Mouse (Mus musculus) C2C12 (cell line): Measurements from ENCODE around the gene Cfap300. TPM values are rescaled to one million over a fixed set of nuclear protein-coding genes. Genes with fewer than 3 reads are reported as not detected.

Experiments
- H3K27me3 ChIP-seq: one replicate; pipeline ENCODE4 v1.6.1; 2011; ENCODE audit not compliant: control insufficient read depth, insufficient read depth, insufficient read length
- H3K36me3 ChIP-seq: one replicate; pipeline ENCODE4 v1.6.1; 2011; ENCODE audit not compliant: control insufficient read depth, insufficient read depth
- H3K4me3 ChIP-seq: one replicate; pipeline ENCODE4 v1.5.1; 2011; ENCODE audit warnings: mild to moderate bottlenecking, control low read depth; ENCODE audit not compliant: poor library complexity, insufficient read depth, severe bottlenecking
- H3K79me2 ChIP-seq: one replicate; pipeline ENCODE4 v1.6.1; 2011; ENCODE audit not compliant: control insufficient read depth, insufficient read depth
- H3K79me3 ChIP-seq: one replicate; pipeline ENCODE4 v1.6.1; 2011; ENCODE audit warnings: low read depth, control low read depth
- H3ac ChIP-seq: one replicate; pipeline ENCODE3; 2011; ENCODE audit warnings: low read depth; ENCODE audit not compliant: control insufficient read depth, insufficient read length
- CEBPB ChIP-seq: IDR thresholded peaks from one replicate; pipeline ENCODE4 v1.6.1; 2011; ENCODE audit warnings: low read depth, mild to moderate bottlenecking, control low read depth, moderate library complexity
- CTCF ChIP-seq: IDR thresholded peaks from one replicate; pipeline ENCODE4 v1.5.1; 2011; ENCODE audit not compliant: control insufficient read depth, insufficient read depth, insufficient read length
- FOSL1 ChIP-seq: IDR thresholded peaks from one replicate; pipeline ENCODE4 v1.8.0; 2011; ENCODE audit warnings: mild to moderate bottlenecking, low read length; ENCODE audit not compliant: poor library complexity, insufficient read depth, severe bottlenecking
- MAX ChIP-seq: IDR thresholded peaks from one replicate; pipeline ENCODE4 v1.6.1; 2011; ENCODE audit warnings: mild to moderate bottlenecking, control low read depth
- MYOD1 ChIP-seq: IDR thresholded peaks from one replicate; pipeline ENCODE4 v1.6.1; 2011; ENCODE audit warnings: low read depth; ENCODE audit not compliant: control insufficient read depth, insufficient read length
- MYOG ChIP-seq: IDR thresholded peaks from one replicate; pipeline ENCODE4 v1.6.1; 2011; ENCODE audit not compliant: control insufficient read depth, insufficient read length; ENCODE audit errors: extremely low read depth
- USF1 ChIP-seq: IDR thresholded peaks from one replicate; pipeline ENCODE4 v1.6.1; 2011; ENCODE audit warnings: low read depth, mild to moderate bottlenecking, control low read depth, moderate library complexity
- long read RNA-seq, 2 experiments: library from polyadenylated mRNA; unstranded; transcript quantifications; one replicate each; pipeline ENCODE4 v2.0.0; 2019 to 2020
- polyA plus RNA-seq: library from polyadenylated mRNA; unstranded; fragments of >200 nt; fragmentation: generic; extraction: Trizol; gene quantifications from one replicate; pipeline ENCODE4 v1.2.1, GENCODE M21; 2012; ENCODE audit warnings: missing spikeins

The Cfap300 gene
- 0.85 TPM for polyA plus RNA-seq
- long read RNA-seq, experiment 1, partial matches to known transcripts: 0 of 1 reads
- long read RNA-seq, experiment 1, other reads (novel, unspliced or antisense): 1 of 1 reads
- long read RNA-seq, experiment 2, partial matches to known transcripts: 1 of 7 reads
- long read RNA-seq, experiment 2, other reads (novel, unspliced or antisense): 2 of 7 reads

- no peaks in the 10 kb centered on the region for H3K36me3 ChIP-seq
- no peaks in the 10 kb centered on the region for H3K79me3 ChIP-seq
- TF ChIP-seq MYOG (no peak), CTCF (no peak), MAX (no peak), MYOD1 (no peak), FOSL1 (no peak), USF1 (no peak), CEBPB (no peak)
- peak within 1 kb of the TSS; percentile 68 for H3ac ChIP-seq
- H3K27me3 ChIP-seq: no peaks in the 10 kb centered on the region
- H3K4me3 ChIP-seq: peak within 1 kb of the TSS; percentile 61
- H3K79me2 ChIP-seq: no peaks in the 10 kb centered on the region
Measured at GRCm38 (mm10) chr9:8042338-8043043, at the start of gene Cfap300. TSS of gene Cfap300 (minus strand) at chr9:8042823.

- Histone ChIP-seq H3ac (no peak overlapping the region), H3K79me3 (no peaks in the 10 kb centered on the region), H3K4me3 (no peak overlapping the region), H3K36me3 (no peaks in the 10 kb centered on the region), H3K79me2 (no peaks in the 10 kb centered on the region), H3K27me3 (no peaks in the 10 kb centered on the region)
- no peak for TF ChIP-seq USF1
- no peak for TF ChIP-seq CEBPB
Measured at GRCm38 (mm10) chr9:8078882-8079281, 36.3 kb upstream of the Cfap300 start.

GRCm38 (mm10) chr9:8074345-8074744, 31.7 kb upstream of the Cfap300 start:
- Histone ChIP-seq H3K79me2 (no peaks in the 10 kb centered on the region), H3K27me3 (no peaks in the 10 kb centered on the region), H3K79me3 (no peaks in the 10 kb centered on the region), H3K4me3 (no peak overlapping the region), H3ac (no peak overlapping the region), H3K36me3 (no peaks in the 10 kb centered on the region)
- TF ChIP-seq FOSL1 (no peak), MYOG (no peak), MAX (no peak), MYOD1 (no peak), CEBPB (no peak), CTCF (no peak), USF1 (no peak)

GRCm38 (mm10) chr9:8073203-8073755, 30.7 kb upstream of the Cfap300 start:
- Histone ChIP-seq H3K79me3 (no peaks in the 10 kb centered on the region), H3K4me3 (no peak overlapping the region), H3K27me3 (no peaks in the 10 kb centered on the region), H3ac (no peak overlapping the region), H3K36me3 (no peaks in the 10 kb centered on the region), H3K79me2 (no peaks in the 10 kb centered on the region)
- TF ChIP-seq MYOD1 (no peak), CEBPB (no peak), MYOG (no peak), CTCF (no peak), MAX (no peak), FOSL1 (no peak), USF1 (no peak)

GRCm38 (mm10) chr9:8059636-8060035, 17.0 kb upstream of the Cfap300 start:
- TF ChIP-seq CEBPB (no peak), CTCF (no peak), USF1 (no peak), MYOD1 (no peak), FOSL1 (no peak), MAX (no peak), MYOG (no peak)
- Histone ChIP-seq H3K36me3 (no peaks in the 10 kb centered on the region), H3K79me3 (no peaks in the 10 kb centered on the region), H3K27me3 (no peaks in the 10 kb centered on the region), H3K79me2 (no peaks in the 10 kb centered on the region), H3ac (no peak overlapping the region), H3K4me3 (no peak overlapping the region)

- Histone ChIP-seq H3ac (no peak overlapping the region), H3K27me3 (no peaks in the 10 kb centered on the region), H3K79me3 (no peaks in the 10 kb centered on the region), H3K36me3 (no peaks in the 10 kb centered on the region), H3K79me2 (no peaks in the 10 kb centered on the region), H3K4me3 (no peak overlapping the region)
- TF ChIP-seq CTCF (no peak), CEBPB (no peak), MYOG (no peak), MYOD1 (no peak)
Measured at GRCm38 (mm10) chr9:8054831-8055230, 12.2 kb upstream of the Cfap300 start.
